Mouse (Mus musculus): ENCODE measurements around the gene Cdc42se1.

GRCm38 (mm10) chr3:95266052-95266451 lies 37.5 kb downstream of the Cdc42se1 start:
- no peak for TF ChIP-seq POLR2A (IDR thresholded peaks at IDR 0.05; ENCODE audit: control insufficient read depth, extremely low read depth, insufficient read depth, low read length, poor library complexity)
- no peak for TF ChIP-seq CTCF (IDR thresholded peaks at IDR 0.05; ENCODE audit: borderline replicate concordance, control insufficient read depth, extremely low read depth, insufficient read depth, low read length, poor library complexity)

Measured in thymus, adult 2 months (tissue).